Mouse (Mus musculus): ENCODE data around the gene Rad51b.

- TF ChIP-seq CTCF (IDR thresholded peaks at IDR 0.05; ENCODE audit: low read depth) (no peak), EP300 (IDR thresholded peaks at IDR 0.05; ENCODE audit: low read depth) (no peak)
These were observed 422.2 kb downstream of the Rad51b start for GRCm38 (mm10) chr12:79719091-79719846.
